Mouse (Mus musculus): Measurements from ENCODE around the gene Vps53. TPM values are rescaled to one million over a fixed set of nuclear protein-coding genes. Genes with fewer than 3 reads are reported as not detected.

Vps53 gene
- polyA plus RNA-seq (2017; shearing (Covaris generic)) = 70.0 TPM

DNA sequence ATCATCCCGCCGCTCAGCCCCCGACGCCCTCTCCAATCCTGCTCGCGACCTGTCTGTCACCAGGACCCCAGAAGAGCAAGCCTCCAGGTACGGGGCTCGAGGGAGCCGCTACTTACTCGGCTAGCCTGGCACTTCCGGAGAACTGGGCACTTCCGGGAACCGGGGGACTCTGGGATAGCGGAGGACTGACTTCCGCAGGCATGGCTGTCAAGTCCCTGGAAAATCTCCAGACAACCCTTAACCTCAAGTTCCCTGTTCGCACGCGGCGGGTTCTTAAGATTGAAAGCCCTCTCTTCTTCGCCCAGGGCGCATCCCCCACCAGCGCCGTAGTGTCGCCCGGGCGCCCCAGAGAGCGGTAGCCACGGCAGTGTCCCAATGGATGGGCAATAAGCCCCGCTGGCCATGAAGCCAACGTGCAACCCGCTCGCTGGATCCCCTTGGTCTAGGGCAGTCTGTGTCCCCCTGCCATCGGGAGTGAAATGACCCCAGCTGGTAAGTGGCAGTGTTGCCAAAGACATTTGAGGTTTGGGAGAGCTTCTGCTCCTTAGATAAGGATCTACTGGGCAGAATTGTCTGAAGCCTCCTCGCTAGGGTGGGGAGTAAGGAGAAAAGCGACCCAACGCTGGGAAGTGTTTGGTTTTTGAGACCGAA is at the start of gene Vps53, which contains the start of gene Fam57a:
Gene Vps53 (minus strand): TSS at position 153 of the 651 bp plus-strand sequence.
Gene Fam57a (plus strand): TSS at position 177 of the 651 bp plus-strand sequence.

DNA sequence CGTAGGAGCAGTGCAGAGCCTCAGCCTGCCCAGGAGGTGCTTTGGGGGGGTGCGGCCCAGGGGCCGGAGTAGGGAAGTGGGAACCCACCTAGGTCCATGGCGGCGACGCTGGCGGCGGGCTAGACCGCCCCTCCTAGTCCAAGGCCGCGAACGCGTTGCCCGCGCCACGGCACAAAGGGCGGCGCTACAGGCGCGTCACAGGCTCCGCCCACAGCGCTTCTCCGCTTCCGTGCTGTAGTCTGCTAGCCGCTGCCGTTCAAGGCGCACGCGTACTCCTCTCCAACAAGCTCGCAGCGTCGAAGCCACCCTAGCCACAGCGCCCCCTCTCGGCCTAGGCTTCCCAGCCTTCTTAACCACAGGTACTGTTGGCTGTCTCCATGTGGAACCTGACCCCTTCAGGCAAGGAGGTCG is 37.9 kb upstream of the Vps53 start, which contains the start of the genes Dbil5 and Gemin4:
Gene Dbil5 (plus strand): TSS at position 219 of the 411 bp plus-strand sequence.
Gene Gemin4 (minus strand): TSS at position 275 of the 411 bp plus-strand sequence.

DNA sequence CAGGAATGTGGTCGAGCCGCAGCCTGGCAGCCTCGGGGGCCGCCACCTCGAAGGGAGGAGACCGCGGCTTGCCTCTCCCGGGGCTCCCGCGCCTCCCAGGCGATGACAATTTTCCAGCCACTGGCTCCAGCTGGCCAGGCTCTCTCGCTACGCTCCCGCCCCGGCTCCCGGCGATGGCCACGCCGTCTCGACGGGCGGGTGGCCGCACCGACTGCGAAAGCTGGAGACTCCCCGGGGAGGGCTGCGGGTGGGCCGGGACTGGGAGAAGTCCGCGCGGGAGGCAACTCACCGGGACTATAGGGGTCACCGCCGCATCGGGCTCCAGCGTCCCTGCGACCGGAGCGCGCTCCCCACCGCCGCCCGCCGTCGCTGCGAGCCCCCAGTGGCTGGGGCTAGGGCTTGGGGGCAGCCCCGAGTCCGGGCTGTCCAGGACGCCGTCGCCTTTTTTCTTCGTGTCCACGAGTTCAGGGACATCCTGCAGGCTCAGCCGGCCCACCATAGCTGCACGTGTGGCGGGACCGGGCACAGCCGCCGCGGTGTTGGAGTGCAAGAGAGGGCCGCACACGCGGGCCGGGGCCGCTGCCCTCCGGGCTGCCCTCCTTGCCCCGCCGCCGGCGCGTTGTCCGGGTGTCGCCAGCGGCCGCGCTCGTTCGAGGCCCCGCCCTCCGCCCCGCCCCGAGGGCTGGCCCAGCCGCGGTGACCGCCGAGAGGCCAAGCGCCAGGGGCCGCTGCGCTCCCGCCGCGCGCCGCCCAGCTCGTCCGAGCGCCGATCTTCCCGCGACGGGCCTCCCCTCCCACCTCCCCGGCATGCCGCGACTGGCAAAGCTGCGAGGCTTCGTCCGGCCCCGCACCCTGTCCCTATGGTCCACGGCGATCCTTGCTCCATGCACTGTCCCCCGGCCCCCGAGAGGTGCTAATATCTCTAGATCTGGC is 152.0 kb downstream of the Vps53 start, which contains the start of gene Rflnb:
Gene Rflnb (minus strand): TSS at position 644 of the 933 bp plus-strand sequence.

DNA sequence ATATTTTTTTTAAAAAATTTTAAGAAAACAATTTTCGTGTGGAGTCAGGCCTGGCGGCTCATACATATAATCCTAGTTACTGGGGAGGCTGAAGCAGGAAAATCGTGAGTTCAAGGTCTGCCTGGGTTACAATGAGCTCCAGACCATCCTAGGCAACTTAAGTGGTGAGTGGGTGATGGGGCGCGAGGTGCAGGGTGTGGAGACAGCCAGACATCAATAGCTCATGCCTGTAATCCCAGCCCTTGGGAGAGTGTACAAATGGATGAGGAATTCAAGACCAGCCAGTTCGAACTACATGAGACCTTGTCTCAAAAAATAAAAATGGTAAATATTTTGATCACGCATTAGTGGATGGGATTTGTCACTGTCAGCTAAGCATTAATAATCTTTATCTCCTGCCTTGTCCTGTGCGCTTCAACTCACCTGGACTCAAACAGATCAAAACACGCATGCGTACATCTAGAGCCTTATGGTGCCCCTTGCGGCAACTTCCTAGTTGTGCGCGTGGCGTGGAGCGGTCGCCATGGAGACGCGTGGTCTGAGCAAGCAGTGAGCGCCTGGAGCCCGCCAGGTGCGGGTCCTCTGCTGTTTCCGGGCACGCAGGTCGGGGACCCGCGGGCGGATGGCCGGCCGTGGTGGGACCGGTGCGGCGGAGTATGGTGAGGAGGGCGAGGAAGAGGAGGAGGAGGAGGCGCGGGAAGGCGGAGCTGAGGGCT is 179.8 kb downstream of the Vps53 start, which contains the start of gene 1700016K19Rik:
Gene 1700016K19Rik (plus strand): TSS at position 473 of the 716 bp plus-strand sequence.

Other genes starting within 250 kb of the Vps53 start
- 10.2 TPM for gene Rph3al, start 241.2 kb downstream of the Vps53 start, polyA plus RNA-seq (2017; shearing (Covaris generic))
- gene 1700016K19Rik, start 179.7 kb downstream of the Vps53 start, polyA plus RNA-seq (2017; shearing (Covaris generic)) = not detected
- 26.6 TPM for gene Rflnb, start 151.9 kb downstream of the Vps53 start, polyA plus RNA-seq (2017; shearing (Covaris generic))
- gene Fam57a, start within 50 bp of the Vps53 start, polyA plus RNA-seq (2017; shearing (Covaris generic)) = 5.6 TPM
- gene Dbil5, start 38.0 kb upstream of the Vps53 start, polyA plus RNA-seq (2017; shearing (Covaris generic)) = not detected
- gene Gemin4, start 38.0 kb upstream of the Vps53 start, polyA plus RNA-seq (2017; shearing (Covaris generic)) = 31.4 TPM
- gene Mrm3, start 64.1 kb upstream of the Vps53 start, polyA plus RNA-seq (2017; shearing (Covaris generic)) = 16.2 TPM
- 88.5 TPM for gene Glod4, start 64.1 kb upstream of the Vps53 start, polyA plus RNA-seq (2017; shearing (Covaris generic))
- 0.78 TPM for gene Nxn, start 219.5 kb upstream of the Vps53 start, polyA plus RNA-seq (2017; shearing (Covaris generic))
- 66.7 TPM for gene Timm22, start 227.3 kb upstream of the Vps53 start, polyA plus RNA-seq (2017; shearing (Covaris generic))

Measured in inflammation-experienced regulatory T-cells, adult 16 weeks (primary cell).